Mouse (Mus musculus): Measurements from ENCODE around the gene Tnfaip8l3.

DNA sequence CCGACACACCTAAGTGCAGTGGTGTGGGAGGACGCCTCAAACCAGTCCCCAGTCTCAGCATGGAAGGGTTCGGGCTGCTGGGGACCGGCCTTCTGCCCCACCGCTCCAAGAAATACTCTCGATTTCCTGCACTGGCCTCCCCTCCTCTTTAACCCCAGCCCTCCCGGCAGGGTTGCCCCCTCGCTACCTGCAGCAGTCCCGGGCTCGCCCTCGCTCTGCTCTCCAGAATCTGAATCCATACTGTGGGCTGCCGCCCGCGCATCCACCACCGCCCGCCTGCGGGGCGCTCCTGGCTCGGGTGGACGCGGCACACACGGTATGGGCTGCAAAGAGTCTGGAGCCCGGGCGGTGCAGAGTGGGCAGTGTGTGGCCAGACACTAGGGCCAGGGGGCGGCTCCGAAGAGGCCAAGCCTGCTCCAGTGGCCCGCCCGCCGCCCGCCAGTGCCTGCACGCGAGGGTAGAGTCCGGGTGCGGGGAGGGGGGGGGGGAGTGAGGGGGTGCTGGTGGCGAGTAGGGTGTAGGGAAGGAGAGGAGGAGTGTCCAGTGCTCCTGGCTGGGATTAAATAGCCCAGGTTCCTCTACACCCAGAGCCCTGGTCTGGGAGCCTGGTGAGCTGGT, at the start of gene Tnfaip8l3:
- TF ChIP-seq CTCF (IDR thresholded peaks at IDR 0.05; ENCODE audit: borderline replicate concordance, insufficient read depth, low read depth, low read length) (no peak), POLR2A (IDR thresholded peaks at IDR 0.05; ENCODE audit: borderline replicate concordance, insufficient read depth, low read length) (no peak)

All from cerebellum, adult 2 months (tissue).